ENCODE assay signal across 21 mouse cellular contexts in the genomic region with DNA sequence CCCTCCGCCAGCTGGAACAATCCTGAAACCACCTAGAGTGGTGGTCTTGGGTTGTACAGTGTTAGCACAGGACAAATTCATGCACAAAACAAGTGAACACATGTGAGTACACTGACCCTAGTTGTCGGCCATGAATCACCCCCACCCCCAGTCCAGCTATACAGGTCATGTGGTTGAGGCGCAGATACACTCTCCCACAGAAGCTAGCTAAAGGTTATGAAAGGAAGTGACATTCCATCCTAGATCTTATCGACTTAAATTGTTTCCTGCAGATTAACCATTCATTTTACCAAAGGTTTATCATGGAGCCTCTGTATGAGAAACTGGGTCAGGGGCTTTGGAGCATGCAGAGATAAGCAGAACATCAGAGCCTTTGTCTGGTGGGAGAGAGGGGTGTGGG. TPM values are rescaled to one million over a fixed set of nuclear protein-coding genes. Genes with fewer than 3 reads are reported as not detected.
DNase-seq lines count a peak whose midpoint lies in the region; ATAC-seq and TF ChIP-seq lines count a peak whose summit lies in the region.
"Had no signal": no experiment of that assay in that cellular context is flagged by ENCODE, and none has a peak within 500 bp of the region (broad histone marks: within the 10 kb centered on the region; RNA-seq: fewer than 3 reads in every experiment).

No protein-coding gene starts in this region.

- H3K36me3 ChIP-seq in heart, embryonic 15.5 days = no peaks in the 10 kb centered on the region
- no peaks in the 10 kb centered on the region for H3K36me3 ChIP-seq in lung, embryonic 14.5 days (ENCODE audit: insufficient read depth)
- H3K36me3 ChIP-seq in stomach, embryonic 14.5 days (ENCODE audit: control insufficient read depth, insufficient read depth, low read length) = no peaks in the 10 kb centered on the region
- H3K36me3 ChIP-seq: heart, embryonic 13.5 days; hindbrain, embryonic 15.5 days had no signal

- no peak overlapping the region for H3K9ac ChIP-seq in heart, embryonic 15.5 days
- no peak overlapping the region for H3K9ac ChIP-seq in lung, embryonic 14.5 days
- no peak overlapping the region for H3K9ac ChIP-seq in stomach, embryonic 14.5 days (replicated peaks; ENCODE audit: low read depth, low read length)
- H3K9ac ChIP-seq: forebrain, postnatal 0 days; heart, embryonic 13.5 days; hindbrain, embryonic 15.5 days had no signal

- intact Hi-C loops in heart, postnatal 10 days (cut with DNase I) = no loop called here

- H3K27me3 ChIP-seq in heart, embryonic 15.5 days = no peaks in the 10 kb centered on the region
- no peaks in the 10 kb centered on the region for H3K27me3 ChIP-seq in lung, embryonic 14.5 days (ENCODE audit: insufficient read depth, low read length)
- no peaks in the 10 kb centered on the region for H3K27me3 ChIP-seq in stomach, embryonic 14.5 days (ENCODE audit: control insufficient read depth, insufficient read depth, low read length)
- H3K27me3 ChIP-seq: heart, embryonic 13.5 days; hindbrain, embryonic 15.5 days had no signal

- H3K4me1 ChIP-seq in heart, embryonic 15.5 days (replicated peaks) = peaks cover 49% of the 10 kb centered on the region
- H3K4me1 ChIP-seq in lung, embryonic 14.5 days (ENCODE audit: insufficient read depth) = 0 out of 2 replicates have a peak, but pooled peaks cover 16% of the 10 kb centered on the region
- peaks cover 40% of the 10 kb centered on the region for H3K4me1 ChIP-seq in brown adipose tissue, adult 24 weeks (ENCODE audit: control insufficient read depth, insufficient read depth, insufficient read length, low read length)
- peaks cover 27% of the 10 kb centered on the region for H3K4me1 ChIP-seq in stomach, embryonic 14.5 days (ENCODE audit: control insufficient read depth, insufficient read depth, low read length)

- H3K4me2 ChIP-seq in heart, embryonic 15.5 days = no peak overlapping the region
- H3K4me2 ChIP-seq in lung, embryonic 14.5 days = no peak overlapping the region
- no peak overlapping the region for H3K4me2 ChIP-seq in stomach, embryonic 14.5 days (replicated peaks; ENCODE audit: low read depth, low read length)
- H3K4me2 ChIP-seq: hindbrain, embryonic 15.5 days; liver, embryonic 11.5 days had no signal

- no peak overlapping the region for H3K27ac ChIP-seq in heart, embryonic 15.5 days
- H3K27ac ChIP-seq in lung, embryonic 14.5 days (ENCODE audit: low read depth) = no peak overlapping the region
- peak overlapping the region; percentile 86 for H3K27ac ChIP-seq in brown adipose tissue, adult 24 weeks (replicated peaks; ENCODE audit: low read depth, low read length)
- H3K27ac ChIP-seq in stomach, embryonic 14.5 days (ENCODE audit: low read length) = no peak overlapping the region
- H3K27ac ChIP-seq: hindbrain, embryonic 15.5 days; macrophage had no signal

- 0 out of 2 replicates have a peak, but pooled peaks have one; percentile 27 for ATAC-seq in heart, embryonic 15.5 days (replicated peaks; ENCODE audit: insufficient number of reproducible peaks, insufficient read depth, low FRiP score, low read depth)
- peak; percentile 25; the same call in 1 of the 2 replicates for ATAC-seq in lung, embryonic 14.5 days (ENCODE audit: insufficient read depth)
- ATAC-seq in stomach, embryonic 14.5 days (ENCODE audit: insufficient number of reproducible peaks, insufficient read depth, low FRiP score, low read depth) = 0 out of 2 replicates have a peak, but pooled peaks have one; percentile 34
- no peak for ATAC-seq in frontal cortex, adult (ENCODE audit: low TSS enrichment)
- ATAC-seq: forebrain, postnatal 0 days; midbrain, embryonic 16.5 days had no signal

- no peak for DNase-seq in heart, postnatal 10 days
- no peak for DNase-seq in lung, embryonic 14.5 days
- no peak for DNase-seq in lung, postnatal 10 days
- DNase-seq in frontal cortex, postnatal 36 days (ENCODE audit: low spot score in 2 of 2) = no peak
- DNase-seq: cerebellum, adult 9-11 months; forebrain, postnatal 0 days; gastrocnemius, postnatal 10 days; lung, adult 2 months; thymus, postnatal 25 days had no signal

- WGBS in heart, embryonic 15.5 days = 63% methylated on average over 4 of the region's 4 CpGs
- WGBS in lung, embryonic 14.5 days = 58% methylated on average over 4 of the region's 4 CpGs
- 55% methylated on average over 4 of the region's 4 CpGs for WGBS in stomach, embryonic 14.5 days

- no peak overlapping the region for H3K4me3 ChIP-seq in heart, embryonic 15.5 days
- H3K4me3 ChIP-seq in lung, embryonic 14.5 days (ENCODE audit: low read depth, low read length) = no peak overlapping the region
- H3K4me3 ChIP-seq in brown adipose tissue, adult 24 weeks (ENCODE audit: insufficient read depth, low read depth, low read length) = no peak overlapping the region
- H3K4me3 ChIP-seq in stomach, embryonic 14.5 days (ENCODE audit: low read depth, low read length) = no peak overlapping the region
- H3K4me3 ChIP-seq: heart, embryonic 13.5 days; hindbrain, embryonic 15.5 days had no signal

- TF ChIP-seq CTCF in lung, embryonic 14.5 days (IDR thresholded peaks at IDR 0.05; ENCODE audit: low read depth) = no peak

- no peaks in the 10 kb centered on the region for H3K9me3 ChIP-seq in heart, embryonic 15.5 days (replicated peaks)
- H3K9me3 ChIP-seq in lung, embryonic 14.5 days (ENCODE audit: low read depth, low read length) = no peaks in the 10 kb centered on the region
- no peaks in the 10 kb centered on the region for H3K9me3 ChIP-seq in stomach, embryonic 14.5 days (ENCODE audit: control insufficient read depth, low read depth, low read length)
- H3K9me3 ChIP-seq: heart, embryonic 13.5 days; hindbrain, embryonic 15.5 days had no signal

RNA-seq across cellular contexts. Expression of a gene that starts 7.0 kb away (rescaled TPM):
- 0.10 and 0.11 TPM in 2 replicates for polyA plus RNA-seq in heart, embryonic 15.5 days (2015; fragmentation: Nextera tagmentation; extraction: Ambion mirVana)
- not detected for total RNA-seq in heart, postnatal 10 days (2021)
- polyA plus RNA-seq in lung, embryonic 14.5 days (2014; fragmentation: Nextera tagmentation; extraction: Ambion mirVana) = 0.21 and 0.39 TPM in 2 replicates
- polyA plus RNA-seq in brown adipose tissue, adult 24 weeks (2012; ENCODE audit: insufficient read depth, insufficient read length, missing spikeins) = not detected in 2 replicates
- polyA plus RNA-seq in stomach, embryonic 14.5 days (2014; fragmentation: Nextera tagmentation; extraction: Ambion mirVana) = 0.43 and 0.54 TPM in 2 replicates
- total RNA-seq: adrenal gland, adult 18-20 months; forebrain, postnatal 0 days; gastrocnemius, postnatal 10 days; left cerebral cortex, postnatal 36 days had no signal
- polyA plus RNA-seq: forebrain, postnatal 0 days; lung, adult 2 months; macrophage; spleen, adult 2 months had no signal

RNA-seq across cellular contexts. Expression of a gene that starts 58.9 kb away (rescaled TPM):
- polyA plus RNA-seq in heart, embryonic 15.5 days (2015; fragmentation: Nextera tagmentation; extraction: Ambion mirVana) = 50.5 and 50.8 TPM in 2 replicates
- total RNA-seq in heart, postnatal 10 days (2021) = 100 to 1,000 TPM in 1 of 2 experiments, 10 to 100 TPM in 1; 78.5 to 106 TPM
- 52.5 and 56.8 TPM in 2 replicates for polyA plus RNA-seq in lung, embryonic 14.5 days (2014; fragmentation: Nextera tagmentation; extraction: Ambion mirVana)
- polyA plus RNA-seq in brown adipose tissue, adult 24 weeks (2012; ENCODE audit: insufficient read depth, insufficient read length, missing spikeins) = 23.7 and 25.4 TPM in 2 replicates
- 41.9 and 52.1 TPM in 2 replicates for polyA plus RNA-seq in stomach, embryonic 14.5 days (2014; fragmentation: Nextera tagmentation; extraction: Ambion mirVana)
